Mouse (Mus musculus): ENCODE data around the gene Eya2. TPM values are rescaled to one million over a fixed set of nuclear protein-coding genes. Genes with fewer than 3 reads are reported as not detected.
A peak's percentile ranks its signal among the peaks of the same experiment; 100 is the strongest.

The Eya2 gene
- polyA plus RNA-seq, 1 experiment from 2014 or later = 41.9 TPM

DNA sequence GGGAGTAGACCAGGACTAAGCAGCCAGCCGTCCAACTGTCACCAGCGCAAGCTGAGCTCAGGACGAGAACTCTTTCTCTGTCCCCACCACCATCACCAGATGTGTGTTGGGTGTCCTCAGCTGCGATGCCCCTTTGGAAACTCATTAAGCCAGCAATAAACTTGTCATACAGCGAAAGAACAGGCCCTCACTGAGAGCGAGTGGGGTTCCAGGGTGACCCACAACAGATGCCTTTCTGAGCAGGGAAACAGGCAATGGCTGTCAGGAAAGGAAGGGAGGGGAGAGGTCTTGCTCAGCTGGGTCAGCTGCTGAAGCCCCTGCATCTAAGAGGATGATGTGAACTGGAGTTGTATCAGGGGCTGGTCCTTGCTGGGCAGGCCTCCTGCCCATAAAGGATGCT lies 2.7 kb downstream of the Eya2 start:
- Histone ChIP-seq H3K9me3 (peaks cover 4% of the 10 kb centered on the region; the same call in 1 of the 2 replicates), H3K27ac (replicated peaks) (peak overlapping the region; percentile 74), H3K4me1 (peaks cover 81% of the 10 kb centered on the region), H3K4me3 (peak overlapping the region; percentile 81), H3K27me3 (replicated peaks; ENCODE audit: low read depth, poor library complexity, severe bottlenecking) (peaks cover 62% of the 10 kb centered on the region), H3K36me3 (replicated peaks) (no peaks in the 10 kb centered on the region)
- 65% methylated on average over 6 of the region's 6 CpGs for WGBS
- peak; percentile 36 for DNase-seq (ENCODE audit: low spot score)

DNA sequence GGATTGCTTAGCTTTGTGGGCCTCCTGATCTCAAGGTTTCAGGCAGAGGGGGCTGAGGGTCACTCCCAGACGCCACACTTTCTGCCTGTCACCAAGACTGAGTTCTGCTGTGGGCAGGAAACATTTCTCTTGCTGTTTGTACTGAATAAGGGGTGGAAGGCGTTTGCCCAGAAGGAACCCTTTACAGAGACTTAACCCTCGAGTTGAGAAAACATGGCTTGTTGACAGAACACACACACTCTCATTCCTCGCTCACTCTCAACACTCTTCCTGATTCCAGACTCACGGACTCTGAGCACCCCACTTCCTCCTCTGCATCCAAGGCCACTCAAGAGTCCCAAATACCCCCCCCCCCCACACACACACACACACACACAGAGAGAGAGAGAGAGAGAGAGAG lies 3.3 kb downstream of the Eya2 start:
- DNase-seq (ENCODE audit: low spot score) = no peak
- peaks cover 86% of the 10 kb centered on the region for H3K4me1 ChIP-seq
- peak overlapping the region; percentile 74 for H3K27ac ChIP-seq (replicated peaks)
- 35% methylated on average over 5 of the region's 5 CpGs for WGBS
- H3K9me3 ChIP-seq = peaks cover 4% of the 10 kb centered on the region; the same call in 1 of the 2 replicates
- H3K4me3 ChIP-seq = peak overlapping the region; percentile 81
- no peaks in the 10 kb centered on the region for H3K36me3 ChIP-seq (replicated peaks)
- peaks cover 56% of the 10 kb centered on the region for H3K27me3 ChIP-seq (replicated peaks; ENCODE audit: low read depth, poor library complexity, severe bottlenecking)

DNA sequence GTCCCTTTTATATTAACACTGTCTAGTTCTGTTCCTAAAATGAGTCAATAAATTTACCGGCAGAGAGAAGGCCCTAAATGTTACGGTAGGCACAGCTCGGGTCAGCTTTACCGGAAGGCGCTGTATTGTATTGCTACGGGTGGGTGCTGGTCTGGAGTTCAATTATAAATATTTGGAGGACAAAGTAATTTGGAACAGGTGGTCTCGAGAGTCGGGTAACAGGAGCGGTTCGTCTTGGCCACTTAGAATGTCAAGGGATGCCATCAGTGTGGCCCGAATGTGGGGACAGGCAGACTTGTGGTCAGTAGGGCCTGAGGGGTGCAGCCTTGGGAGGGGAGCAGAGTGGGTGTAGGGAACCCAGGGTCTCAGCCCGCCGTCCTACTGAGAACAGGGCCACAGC lies 4.7 kb downstream of the Eya2 start:
- H3K4me3 ChIP-seq = peak overlapping the region; percentile 3; the same call in 1 of the 2 replicates
- H3K4me1 ChIP-seq = peaks cover 95% of the 10 kb centered on the region
- no peaks in the 10 kb centered on the region for H3K36me3 ChIP-seq (replicated peaks)
- no peaks in the 10 kb centered on the region for H3K9me3 ChIP-seq
- H3K27me3 ChIP-seq (replicated peaks; ENCODE audit: low read depth, poor library complexity, severe bottlenecking) = peaks cover 42% of the 10 kb centered on the region
- WGBS = 44% methylated on average over 13 of the region's 13 CpGs
- peak; percentile 49 for DNase-seq (ENCODE audit: low spot score)
- peak overlapping the region; percentile 7; the same call in 1 of the 2 replicates for H3K27ac ChIP-seq (replicated peaks)

DNA sequence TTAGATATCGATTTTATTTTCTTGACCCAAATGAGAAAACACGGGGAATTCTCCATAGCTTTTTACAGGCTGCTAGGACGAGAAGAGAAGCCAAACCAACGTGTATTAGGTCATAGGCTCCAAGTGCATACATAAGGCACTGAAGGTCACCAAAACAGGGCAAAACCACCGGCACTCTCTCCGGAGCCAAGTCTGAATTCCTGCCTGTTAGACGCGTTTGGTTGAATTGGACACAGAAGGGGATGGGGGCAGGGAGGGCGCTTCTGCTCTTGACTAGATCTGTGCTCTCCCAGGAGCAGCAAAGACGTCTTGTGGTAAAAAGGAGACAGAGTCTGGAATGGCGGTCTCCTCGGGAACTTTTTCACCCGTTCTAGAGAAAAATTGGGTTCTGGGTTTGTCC lies 6.1 kb downstream of the Eya2 start:
- DNase-seq (ENCODE audit: low spot score) = peak; percentile 51
- peak overlapping the region; percentile 19; the same call in 1 of the 2 replicates for H3K4me3 ChIP-seq
- WGBS = 31% methylated on average over 13 of the region's 13 CpGs
- no peaks in the 10 kb centered on the region for H3K36me3 ChIP-seq (replicated peaks)
- H3K9me3 ChIP-seq = no peaks in the 10 kb centered on the region
- peak overlapping the region; percentile 49 for H3K27ac ChIP-seq (replicated peaks)
- peaks cover 29% of the 10 kb centered on the region for H3K27me3 ChIP-seq (replicated peaks; ENCODE audit: low read depth, poor library complexity, severe bottlenecking)
- peaks cover 86% of the 10 kb centered on the region for H3K4me1 ChIP-seq

DNA sequence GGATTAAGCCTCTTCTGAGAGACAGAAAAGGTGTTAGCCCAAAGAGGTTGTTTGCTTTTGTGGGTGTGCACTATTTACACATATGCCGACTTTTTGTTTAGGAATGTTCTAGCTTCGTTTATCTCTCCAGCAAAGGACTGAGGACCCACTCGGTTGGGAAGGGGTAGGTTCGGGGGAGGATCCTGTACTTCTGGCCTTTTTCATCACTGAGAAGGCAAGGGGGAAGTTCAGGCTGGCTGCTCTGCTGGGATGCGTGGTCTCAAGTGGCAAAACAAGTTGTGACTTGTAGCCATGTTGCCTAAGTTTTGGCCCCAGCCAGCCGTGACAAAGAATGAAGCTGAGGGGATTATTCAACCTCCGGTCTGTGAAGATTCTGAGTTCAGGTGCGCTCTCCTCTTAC lies 6.8 kb downstream of the Eya2 start:
- H3K27me3 ChIP-seq (replicated peaks; ENCODE audit: low read depth, poor library complexity, severe bottlenecking) = peaks cover 22% of the 10 kb centered on the region
- H3K4me1 ChIP-seq = peaks cover 84% of the 10 kb centered on the region
- 47% methylated on average over 8 of the region's 8 CpGs for WGBS
- no peaks in the 10 kb centered on the region for H3K36me3 ChIP-seq (replicated peaks)
- no peaks in the 10 kb centered on the region for H3K9me3 ChIP-seq
- no peak overlapping the region for H3K4me3 ChIP-seq
- peak; percentile 39 for DNase-seq (ENCODE audit: low spot score)
- H3K27ac ChIP-seq (replicated peaks) = peak overlapping the region; percentile 49

DNA sequence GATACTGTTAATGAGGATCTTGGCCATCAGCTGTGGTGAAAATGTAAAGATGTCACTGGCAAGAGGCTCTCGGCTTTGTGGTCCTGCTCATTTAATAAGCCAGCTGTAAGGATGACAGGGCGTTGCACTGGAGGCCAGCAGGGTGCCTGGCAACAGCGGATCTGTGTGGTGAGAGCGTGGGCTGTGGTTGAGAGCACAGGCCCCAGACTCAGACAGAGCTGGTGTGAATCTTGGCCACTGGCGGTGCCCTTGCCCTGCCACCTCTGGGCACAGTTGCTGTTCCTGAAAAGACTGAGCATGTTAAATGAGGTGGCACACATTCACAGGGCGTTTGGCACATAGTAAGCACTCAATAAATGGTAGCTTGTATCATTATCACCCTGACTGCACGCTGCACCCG lies 8.9 kb downstream of the Eya2 start:
- Histone ChIP-seq H3K36me3 (replicated peaks) (no peaks in the 10 kb centered on the region), H3K4me1 (peaks cover 76% of the 10 kb centered on the region), H3K27me3 (replicated peaks; ENCODE audit: low read depth, poor library complexity, severe bottlenecking) (peaks cover 7% of the 10 kb centered on the region), H3K9me3 (no peaks in the 10 kb centered on the region), H3K27ac (replicated peaks) (no peak overlapping the region; the same call in 1 of the 2 replicates), H3K4me3 (no peak overlapping the region)
- 67% methylated on average over 8 of the region's 8 CpGs for WGBS
- no peak for DNase-seq (ENCODE audit: low spot score)

DNA sequence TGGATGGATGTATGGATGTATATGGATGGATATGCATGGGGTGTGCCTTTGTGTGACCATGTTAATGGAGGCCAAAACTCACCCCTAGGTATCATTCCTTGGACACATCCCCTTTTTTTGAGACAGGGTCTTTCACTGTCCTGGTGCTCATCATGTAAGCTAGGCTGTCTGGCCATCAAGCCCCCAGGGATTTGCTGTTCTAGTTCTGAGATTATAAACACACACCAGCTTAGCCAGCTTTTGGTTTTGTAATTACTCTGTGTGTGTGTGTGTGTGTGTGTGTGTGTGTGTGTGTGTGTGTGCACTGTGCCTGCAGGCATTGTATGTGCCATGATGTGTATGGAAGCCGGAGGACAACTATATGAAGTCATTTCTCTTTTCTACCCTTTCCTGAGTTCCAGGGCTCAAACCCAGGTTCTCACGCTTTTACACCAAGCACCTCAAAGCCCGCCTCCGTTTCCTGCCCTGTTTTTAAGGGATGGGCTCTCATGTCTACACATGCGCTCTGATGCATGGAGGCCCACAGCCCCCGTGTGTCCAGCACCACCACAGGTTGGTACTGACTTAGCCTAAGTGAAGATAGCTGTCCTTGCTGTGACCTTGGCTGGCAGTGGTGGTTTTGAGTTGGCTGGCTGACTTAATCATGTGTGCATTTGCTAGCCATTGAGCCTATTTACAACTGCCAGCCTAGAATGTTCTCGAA lies 16.9 kb downstream of the Eya2 start:
- no peak for DNase-seq (ENCODE audit: low spot score)
- no peak overlapping the region for H3K4me3 ChIP-seq
- H3K27ac ChIP-seq (replicated peaks) = no peak overlapping the region
- 90% methylated on average over 7 of the region's 7 CpGs for WGBS
- H3K9me3 ChIP-seq = peaks cover 2% of the 10 kb centered on the region; the same call in 1 of the 2 replicates
- peaks cover under 1% of the 10 kb centered on the region; the same call in 1 of the 2 replicates for H3K36me3 ChIP-seq (replicated peaks)
- H3K4me1 ChIP-seq = peaks cover 27% of the 10 kb centered on the region
- no peaks in the 10 kb centered on the region for H3K27me3 ChIP-seq (replicated peaks; ENCODE audit: low read depth, poor library complexity, severe bottlenecking)

DNA sequence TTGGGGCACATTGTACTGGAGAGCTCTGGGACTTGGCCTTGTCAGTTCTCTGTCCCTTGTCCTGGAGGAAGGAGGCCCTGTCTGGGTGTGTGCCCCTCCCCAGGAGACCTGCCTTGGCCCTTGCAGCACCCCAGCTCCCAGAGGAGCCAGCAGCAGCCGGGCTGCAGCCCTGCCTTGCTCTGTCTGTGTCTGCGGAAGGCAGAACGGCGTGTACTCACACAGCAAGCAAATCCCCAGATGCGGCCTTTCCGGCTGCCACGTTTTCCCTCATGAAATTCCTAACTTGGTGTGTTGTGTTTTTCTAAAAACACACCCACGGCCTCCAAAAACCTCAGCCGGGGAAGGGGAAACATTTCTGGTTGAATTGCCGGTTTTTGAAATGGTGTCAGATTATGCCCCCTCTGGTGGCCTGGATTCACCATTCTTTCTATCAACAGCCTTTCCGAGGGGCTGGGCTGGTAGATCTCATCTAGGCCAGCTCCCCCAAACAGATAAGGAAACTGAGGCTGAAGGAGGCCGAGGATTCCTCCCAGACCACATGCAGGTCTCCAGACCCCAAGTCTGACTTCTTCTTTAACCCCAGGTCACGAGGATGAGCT lies 19.0 kb downstream of the Eya2 start:
- no peak overlapping the region; the same call in 1 of the 2 replicates for H3K27ac ChIP-seq (replicated peaks)
- no peaks in the 10 kb centered on the region for H3K27me3 ChIP-seq (replicated peaks; ENCODE audit: low read depth, poor library complexity, severe bottlenecking)
- WGBS = 75% methylated on average over 13 of the region's 13 CpGs
- DNase-seq (ENCODE audit: low spot score) = no peak
- peaks cover 5% of the 10 kb centered on the region; the same call in 1 of the 2 replicates for H3K9me3 ChIP-seq
- H3K36me3 ChIP-seq (replicated peaks) = peaks cover 9% of the 10 kb centered on the region; the same call in 1 of the 2 replicates
- H3K4me1 ChIP-seq = peaks cover 15% of the 10 kb centered on the region
- H3K4me3 ChIP-seq = no peak overlapping the region

DNA sequence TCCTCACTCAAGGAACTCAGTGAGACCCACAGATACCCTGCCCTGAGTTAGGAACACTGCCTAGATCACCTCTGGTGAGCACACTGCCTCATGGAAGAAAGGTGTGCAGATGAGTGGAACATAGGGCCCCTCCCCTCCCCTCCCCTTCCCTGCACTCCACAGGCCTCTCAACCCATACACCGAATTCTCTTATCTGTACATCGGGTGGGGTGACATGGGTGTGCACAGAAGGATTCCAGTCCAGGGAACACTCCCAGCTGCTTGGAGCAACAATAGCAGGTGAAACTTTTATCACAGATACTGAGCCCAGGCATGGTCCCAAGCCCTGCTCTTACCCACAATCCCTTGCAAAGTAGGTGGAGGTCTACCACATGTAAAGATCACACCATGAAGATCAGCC lies 26.7 kb downstream of the Eya2 start:
- Histone ChIP-seq H3K27ac (replicated peaks) (no peak overlapping the region), H3K4me3 (no peak overlapping the region), H3K36me3 (replicated peaks) (peaks cover 16% of the 10 kb centered on the region), H3K4me1 (peaks cover 25% of the 10 kb centered on the region), H3K9me3 (peaks cover 5% of the 10 kb centered on the region; the same call in 1 of the 2 replicates), H3K27me3 (replicated peaks; ENCODE audit: low read depth, poor library complexity, severe bottlenecking) (no peaks in the 10 kb centered on the region)
- WGBS = 89% methylated on average over 2 of the region's 2 CpGs
- DNase-seq (ENCODE audit: low spot score) = no peak

DNA sequence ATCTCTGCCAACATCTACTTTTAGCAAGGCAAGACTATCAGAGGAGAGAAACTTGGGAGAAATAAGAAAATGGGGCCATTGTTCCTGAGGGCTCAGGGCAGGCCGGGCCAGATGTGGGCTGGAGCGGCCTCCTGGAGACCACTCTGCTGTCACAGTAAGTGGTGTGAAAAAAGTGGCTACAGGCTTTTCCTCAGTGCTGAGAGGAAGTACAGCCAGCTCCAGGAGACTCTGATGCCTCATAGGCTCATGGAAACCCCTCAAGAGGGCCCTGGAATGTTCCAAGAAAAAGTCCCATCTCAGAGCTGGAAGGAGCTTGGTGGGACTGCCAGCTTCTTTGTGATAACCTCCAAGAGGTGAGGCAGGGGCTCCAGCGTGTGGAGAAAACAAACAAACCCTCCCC lies 27.8 kb downstream of the Eya2 start:
- H3K36me3 ChIP-seq (replicated peaks) = peaks cover 9% of the 10 kb centered on the region
- no peaks in the 10 kb centered on the region for H3K9me3 ChIP-seq
- 42% methylated on average over 3 of the region's 3 CpGs for WGBS
- no peak overlapping the region for H3K4me3 ChIP-seq
- peak; percentile 27 for DNase-seq (ENCODE audit: low spot score)
- peaks cover 25% of the 10 kb centered on the region for H3K4me1 ChIP-seq
- no peak overlapping the region; the same call in 1 of the 2 replicates for H3K27ac ChIP-seq (replicated peaks)
- H3K27me3 ChIP-seq (replicated peaks; ENCODE audit: low read depth, poor library complexity, severe bottlenecking) = no peaks in the 10 kb centered on the region

DNA sequence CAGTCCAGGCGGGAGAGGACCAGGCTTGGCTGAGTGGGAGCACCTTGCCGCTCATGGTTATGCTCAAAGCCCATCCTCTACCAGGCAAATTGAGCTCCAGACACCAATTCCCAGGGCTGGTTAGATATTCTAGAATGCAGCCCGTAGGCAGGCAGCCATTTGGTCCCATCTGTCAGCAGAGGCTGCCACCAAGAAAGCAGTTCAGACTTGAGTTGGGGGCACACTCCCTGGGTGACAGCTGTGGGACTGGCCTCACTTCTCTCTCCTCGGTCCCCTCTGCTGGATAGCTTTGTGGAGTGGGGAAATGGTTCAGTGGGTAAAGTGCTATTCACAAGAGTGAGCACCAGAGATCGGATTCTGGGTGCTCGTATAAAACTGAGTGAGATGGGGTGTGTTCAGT lies 32.0 kb downstream of the Eya2 start:
- no peaks in the 10 kb centered on the region for H3K9me3 ChIP-seq
- H3K27me3 ChIP-seq (replicated peaks; ENCODE audit: low read depth, poor library complexity, severe bottlenecking) = no peaks in the 10 kb centered on the region
- H3K27ac ChIP-seq (replicated peaks) = 0 out of 2 replicates have a peak overlapping the region, but pooled peaks have one; percentile 32
- H3K4me1 ChIP-seq = peaks cover 43% of the 10 kb centered on the region
- H3K36me3 ChIP-seq (replicated peaks) = peaks cover 7% of the 10 kb centered on the region
- WGBS = 89% methylated on average over 6 of the region's 6 CpGs
- DNase-seq (ENCODE audit: low spot score) = no peak
- no peak overlapping the region for H3K4me3 ChIP-seq

DNA sequence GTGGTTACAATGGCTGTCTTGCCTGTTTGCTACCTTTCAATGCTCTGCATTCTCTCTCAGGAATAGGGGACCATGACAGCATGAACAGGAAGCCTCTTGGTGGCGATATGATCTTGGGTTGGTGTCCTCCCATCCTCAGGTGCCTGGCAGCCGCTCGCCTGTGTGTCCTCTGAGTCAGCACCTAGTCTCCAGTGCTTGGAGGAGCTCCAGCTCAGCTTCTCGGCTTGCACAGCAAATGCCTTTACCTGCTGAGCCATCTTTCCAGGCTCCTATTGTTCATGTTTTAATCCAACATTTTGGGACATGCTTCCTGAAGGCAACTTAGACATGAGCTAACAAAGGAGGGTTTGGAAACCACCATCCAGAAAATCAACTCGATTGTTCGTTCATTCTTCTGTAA lies 33.1 kb downstream of the Eya2 start:
- Histone ChIP-seq H3K27me3 (replicated peaks; ENCODE audit: low read depth, poor library complexity, severe bottlenecking) (no peaks in the 10 kb centered on the region), H3K4me3 (no peak overlapping the region), H3K27ac (replicated peaks) (no peak overlapping the region), H3K9me3 (no peaks in the 10 kb centered on the region), H3K4me1 (peaks cover 43% of the 10 kb centered on the region), H3K36me3 (replicated peaks) (peaks cover 7% of the 10 kb centered on the region)
- WGBS = 77% methylated on average over 6 of the region's 6 CpGs
- no peak for DNase-seq (ENCODE audit: low spot score)

DNA sequence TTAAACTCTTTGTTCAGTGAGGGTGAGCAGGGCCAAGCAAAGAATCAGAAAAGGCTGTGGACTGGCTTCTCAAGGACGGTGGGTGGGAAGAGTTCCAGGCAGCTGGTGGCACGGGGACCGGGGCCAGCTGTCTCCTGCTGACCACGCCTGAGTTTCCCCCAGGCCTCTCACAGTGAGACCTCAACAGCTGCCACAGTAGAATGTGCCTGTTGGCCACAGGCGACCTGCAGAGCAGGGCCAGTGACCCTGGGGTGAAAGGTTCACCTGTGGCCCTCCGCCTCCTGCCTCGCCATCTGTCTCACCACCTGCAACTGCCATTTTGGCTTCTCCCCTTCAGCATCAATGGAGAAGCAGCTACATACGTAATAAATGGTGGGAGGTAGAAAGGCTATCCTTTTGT lies 35.1 kb downstream of the Eya2 start:
- peak; percentile 38 for DNase-seq (ENCODE audit: low spot score)
- H3K4me1 ChIP-seq = peaks cover 55% of the 10 kb centered on the region
- H3K27me3 ChIP-seq (replicated peaks; ENCODE audit: low read depth, poor library complexity, severe bottlenecking) = no peaks in the 10 kb centered on the region
- H3K9me3 ChIP-seq = no peaks in the 10 kb centered on the region
- WGBS = 34% methylated on average over 8 of the region's 8 CpGs
- peaks cover 7% of the 10 kb centered on the region for H3K36me3 ChIP-seq (replicated peaks)
- H3K4me3 ChIP-seq = no peak overlapping the region
- H3K27ac ChIP-seq (replicated peaks) = 0 out of 2 replicates have a peak overlapping the region, but pooled peaks have one; percentile 26
